Mouse (Mus musculus): ENCODE results near the gene Acacb.

The Acacb gene

DNA sequence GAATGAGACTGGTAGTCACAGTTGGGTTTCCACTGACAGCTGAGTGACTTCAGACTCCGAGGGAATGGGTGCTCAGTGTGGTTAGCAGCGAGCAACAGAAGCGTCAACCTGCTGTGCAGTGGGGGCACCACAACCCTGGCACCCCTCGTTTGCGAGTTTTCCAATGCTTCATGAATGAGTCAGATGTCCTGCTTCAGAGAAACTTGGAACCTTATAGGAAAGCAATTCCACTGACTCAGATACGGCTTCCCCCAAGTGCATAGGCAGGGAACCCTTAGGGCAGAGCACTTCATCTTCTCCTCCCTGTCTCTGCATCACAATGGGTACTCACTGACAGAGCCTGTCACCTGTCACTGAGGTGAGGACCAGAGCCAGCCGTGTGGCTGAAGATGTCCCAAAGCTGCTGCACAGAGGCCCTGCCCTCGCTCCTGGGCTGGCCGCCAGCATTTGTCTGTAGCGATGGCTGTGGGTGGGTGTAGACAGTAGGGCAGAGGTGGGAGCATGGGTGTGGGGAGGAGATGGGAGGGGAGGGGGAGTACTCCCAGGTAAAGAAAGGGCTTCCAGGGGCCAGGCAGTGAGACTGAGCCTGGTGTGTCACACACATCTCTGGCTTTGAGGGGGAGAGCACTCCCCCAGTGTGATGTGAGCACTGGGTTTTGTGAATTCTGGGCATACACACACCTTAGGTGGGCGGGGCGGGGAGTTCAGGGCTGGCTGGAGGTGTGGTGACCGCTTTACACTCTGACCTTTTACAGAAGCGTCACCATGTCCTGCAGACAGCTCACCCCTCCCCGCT lies 8.7 kb upstream of the Acacb start:
- DNase-seq = no peak

DNA sequence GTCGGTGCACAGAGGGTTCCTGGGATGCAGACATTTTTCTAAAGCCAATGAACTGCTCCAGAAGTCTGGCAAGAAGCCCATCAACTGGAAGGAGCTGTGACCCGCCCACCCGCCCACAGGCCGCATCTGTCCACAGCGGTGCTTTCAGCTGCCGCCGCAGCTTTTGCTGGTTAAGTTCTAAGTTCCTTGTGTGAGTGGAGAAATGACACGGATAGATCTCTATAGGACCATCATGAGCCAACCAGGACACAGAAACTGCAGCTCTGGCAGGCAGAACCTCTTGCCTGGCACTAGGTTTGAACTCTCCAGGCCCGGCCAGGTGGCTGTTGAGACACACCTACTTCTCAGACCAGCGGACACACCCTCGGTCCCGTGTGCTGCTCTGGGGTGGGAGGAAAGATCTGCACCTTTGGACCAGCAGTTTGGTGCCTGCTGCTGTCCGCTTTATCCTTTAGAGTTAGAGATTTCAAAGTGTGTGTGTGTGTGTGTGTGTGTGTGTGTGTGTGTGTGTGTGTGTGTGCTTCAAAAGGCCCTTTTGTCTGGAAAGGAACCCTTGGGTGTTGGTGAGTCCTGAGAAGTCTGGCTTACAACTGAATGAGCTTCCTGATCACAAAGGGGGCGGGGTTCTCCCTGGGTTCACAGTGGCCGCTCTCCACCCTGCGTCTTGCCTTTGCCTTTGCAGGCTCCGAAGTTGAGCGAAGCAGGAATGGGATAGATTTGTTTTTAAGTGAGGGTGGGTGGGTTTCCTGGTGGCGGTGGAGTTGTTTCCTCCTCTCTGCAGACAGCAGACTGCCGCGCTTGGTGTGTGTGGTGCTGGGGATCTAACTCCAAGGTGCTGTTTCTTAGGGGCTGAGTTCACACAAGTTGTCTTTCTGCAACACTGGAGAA lies 7.8 kb upstream of the Acacb start:
- DNase-seq = peak; percentile 68

DNA sequence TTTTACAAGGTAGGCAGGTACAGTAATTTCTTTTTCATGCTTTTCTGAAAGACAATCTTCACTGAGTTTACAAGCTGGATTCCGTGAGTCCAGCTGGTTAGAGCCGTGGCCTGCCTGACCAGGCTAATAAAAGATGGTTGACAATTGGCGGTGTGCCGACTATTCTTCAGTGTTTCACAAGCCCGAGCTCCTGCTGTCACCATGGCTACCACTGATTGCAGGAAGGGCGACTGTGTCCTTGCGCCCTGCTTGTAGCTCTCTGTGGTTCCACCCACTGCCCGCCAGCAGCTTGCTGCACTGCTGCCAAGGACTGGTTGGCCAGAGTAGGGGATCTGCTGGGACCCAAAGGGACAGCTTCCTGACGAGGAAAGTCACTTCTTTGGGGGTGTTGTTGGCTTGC lies 7.2 kb upstream of the Acacb start:
- DNase-seq = peak; percentile 94

DNA sequence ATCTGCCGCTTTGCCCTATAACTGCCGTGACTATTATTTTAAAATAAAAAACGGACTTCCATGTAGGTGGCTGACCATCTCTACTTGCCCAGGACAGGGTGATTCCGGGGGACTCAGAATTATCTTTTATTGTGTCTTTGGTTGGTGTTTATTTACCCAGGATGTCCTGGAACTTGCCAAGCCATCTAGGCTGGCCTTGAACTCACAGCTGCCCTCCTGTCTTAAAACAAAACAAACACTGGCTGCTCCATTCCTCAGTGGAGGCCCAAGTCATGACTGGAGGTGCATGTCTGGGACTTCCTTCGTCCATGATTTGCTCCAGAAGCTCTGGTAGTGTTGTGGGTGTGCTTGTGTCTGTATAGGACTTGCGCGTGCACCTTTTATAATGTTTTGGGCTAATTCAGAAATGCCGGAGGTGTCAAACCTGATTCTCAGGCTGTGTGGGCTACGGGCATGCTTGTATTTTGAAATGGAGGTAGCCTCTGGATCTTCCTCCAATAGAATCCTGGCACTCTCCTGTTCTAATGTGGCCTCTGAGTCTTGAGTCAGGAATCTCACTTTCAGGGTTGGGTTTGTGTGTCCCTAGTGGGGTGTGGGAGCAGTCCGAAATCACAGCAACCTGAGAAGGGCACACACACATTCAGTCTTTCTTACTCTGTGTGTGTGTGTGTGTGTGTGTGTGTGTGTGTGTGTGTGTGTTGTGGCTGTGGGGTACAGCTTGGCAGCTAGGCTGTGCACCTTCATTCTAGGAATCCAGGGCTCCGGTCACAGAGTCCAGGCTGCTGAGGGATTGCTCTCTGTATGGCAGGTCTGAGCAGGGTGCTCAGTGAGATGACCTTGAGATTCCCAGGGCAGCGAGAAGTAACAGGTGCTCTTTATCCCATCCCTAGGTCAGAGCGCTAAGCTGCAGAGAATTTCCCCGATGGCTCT lies 973 bp downstream of the Acacb start:
- no peak for DNase-seq

DNA sequence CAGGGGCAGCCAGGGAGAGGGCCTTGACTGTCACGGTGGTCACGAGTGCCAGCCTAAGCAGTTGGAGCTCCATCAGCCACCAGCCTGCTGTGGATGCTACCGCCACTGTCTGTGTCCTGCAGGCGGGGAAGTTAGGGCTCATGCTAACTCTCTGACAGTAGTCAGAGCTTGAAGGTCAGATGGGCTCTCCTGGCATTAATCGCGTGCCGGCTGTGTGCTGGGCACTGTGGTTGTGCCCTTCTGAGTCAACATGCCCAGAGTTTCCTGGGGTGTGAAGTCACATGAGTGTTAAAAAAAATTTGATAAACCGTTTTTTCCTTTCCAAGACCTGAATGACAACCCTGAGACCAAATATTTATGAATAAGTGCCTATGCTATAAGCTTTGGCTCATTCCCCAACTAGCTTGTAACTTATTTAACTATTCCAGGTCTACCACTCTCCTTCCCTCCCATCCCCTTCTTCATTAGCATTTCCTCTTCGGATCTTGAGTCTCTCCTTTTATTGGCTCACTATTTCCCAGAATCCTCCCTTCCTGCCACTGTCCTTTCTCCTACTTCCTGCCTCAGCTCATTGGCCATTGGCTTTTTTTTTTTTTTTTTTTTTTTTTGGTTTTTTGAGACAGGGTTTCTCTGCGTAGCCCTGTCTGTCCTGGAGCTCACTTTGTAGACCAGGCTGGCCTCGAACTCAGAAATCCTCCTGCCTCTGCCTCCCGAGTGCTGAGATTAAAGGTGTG lies 6.2 kb downstream of the Acacb start:
- DNase-seq = no peak

DNA sequence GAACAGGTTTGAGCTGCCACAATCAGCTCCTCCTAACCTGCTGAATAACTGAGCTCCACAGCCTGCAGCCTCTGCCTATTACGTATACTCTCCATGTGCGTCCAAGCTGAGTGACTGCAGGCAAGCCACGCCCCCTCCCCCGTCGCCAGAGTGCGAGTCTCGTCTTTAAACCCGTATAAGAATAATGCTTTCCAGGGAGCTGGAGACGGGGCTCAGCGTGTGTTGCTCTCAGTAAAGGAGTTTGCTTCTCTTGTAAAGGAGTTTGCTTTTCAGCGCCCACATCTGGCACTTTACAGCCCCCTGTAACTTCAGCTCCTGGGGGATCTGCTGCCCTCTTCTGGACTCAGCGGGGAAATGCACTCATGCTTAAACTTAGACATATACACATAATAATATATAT lies 7.2 kb downstream of the Acacb start:
- DNase-seq = no peak

DNA sequence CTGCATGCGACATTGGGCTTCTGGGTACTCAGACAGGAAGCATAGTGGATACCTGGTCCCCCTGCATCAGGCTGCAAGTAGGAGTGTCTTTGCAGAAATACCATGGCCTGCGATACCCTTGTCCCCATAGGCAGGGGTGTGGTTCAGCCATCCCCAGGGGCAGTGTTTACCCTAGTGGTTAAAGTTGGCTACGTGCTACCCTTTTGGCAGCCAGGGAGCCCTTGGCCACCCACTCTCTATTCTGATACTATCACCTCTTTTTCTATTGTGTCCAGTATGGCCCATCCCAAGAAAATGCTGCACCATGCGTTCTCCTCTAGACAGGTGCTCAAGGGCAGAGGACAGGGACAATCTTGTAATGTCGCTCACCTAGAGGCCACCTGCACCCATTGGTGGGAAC lies 8.4 kb downstream of the Acacb start:
- no peak for DNase-seq

DNA sequence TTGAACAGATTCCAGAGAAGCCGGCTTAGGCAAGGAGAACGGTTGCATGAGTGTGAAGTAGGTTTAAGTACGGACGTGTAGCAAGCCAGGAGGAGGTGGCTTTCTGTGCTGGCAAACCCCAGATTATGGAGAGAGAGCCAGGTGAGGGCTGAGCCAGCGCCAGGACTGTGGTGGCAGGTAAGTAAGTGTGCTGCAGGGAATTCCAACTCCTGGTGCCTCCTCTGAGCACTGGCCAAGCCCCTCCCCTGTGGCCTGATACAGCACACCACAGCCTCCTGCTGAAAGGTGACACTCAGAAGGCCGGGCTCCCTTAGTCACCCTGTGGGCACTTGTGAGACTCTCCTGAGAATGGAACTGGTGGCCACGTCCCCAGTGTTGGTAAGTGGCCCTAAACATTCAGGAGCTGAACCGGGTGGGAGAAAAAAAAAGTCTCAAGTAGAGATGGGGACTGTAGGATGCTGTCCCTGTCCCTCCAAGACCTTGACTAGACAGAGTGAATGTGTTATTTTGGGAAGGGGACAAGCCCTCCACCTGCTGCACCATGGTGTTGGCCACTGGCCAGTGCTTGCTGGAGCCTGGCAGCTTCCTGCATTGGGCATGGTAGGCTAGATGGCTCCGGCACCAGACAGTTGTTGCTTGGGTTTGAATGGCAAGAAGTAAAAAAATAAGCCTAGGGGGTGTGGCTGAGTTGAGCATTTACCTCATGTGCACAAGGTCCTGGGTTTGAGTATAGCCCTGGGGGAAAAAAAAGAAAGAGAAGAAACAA lies 9.0 kb downstream of the Acacb start:
- peak; percentile 45 for DNase-seq

DNA sequence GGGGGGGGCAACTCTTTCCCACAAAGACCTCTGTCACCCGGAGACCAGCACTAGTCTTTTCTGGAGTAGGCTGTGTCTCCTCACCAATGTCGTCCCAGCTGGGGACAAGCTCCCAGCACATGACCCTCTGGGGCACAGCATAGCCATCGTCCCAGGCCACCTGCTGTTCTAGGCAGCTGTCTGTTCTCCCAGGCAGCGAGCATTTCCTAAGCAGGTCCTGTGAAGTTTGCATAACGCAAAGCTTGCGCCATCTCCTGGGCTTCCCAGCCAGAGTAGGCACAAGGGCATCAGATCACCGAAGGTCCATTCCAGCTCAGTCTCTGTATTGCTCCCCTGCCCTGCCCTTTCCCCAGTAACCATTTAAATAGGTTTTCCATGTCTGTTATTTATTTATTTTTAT lies 10.9 kb downstream of the Acacb start:
- peak; percentile 36 for DNase-seq

DNA sequence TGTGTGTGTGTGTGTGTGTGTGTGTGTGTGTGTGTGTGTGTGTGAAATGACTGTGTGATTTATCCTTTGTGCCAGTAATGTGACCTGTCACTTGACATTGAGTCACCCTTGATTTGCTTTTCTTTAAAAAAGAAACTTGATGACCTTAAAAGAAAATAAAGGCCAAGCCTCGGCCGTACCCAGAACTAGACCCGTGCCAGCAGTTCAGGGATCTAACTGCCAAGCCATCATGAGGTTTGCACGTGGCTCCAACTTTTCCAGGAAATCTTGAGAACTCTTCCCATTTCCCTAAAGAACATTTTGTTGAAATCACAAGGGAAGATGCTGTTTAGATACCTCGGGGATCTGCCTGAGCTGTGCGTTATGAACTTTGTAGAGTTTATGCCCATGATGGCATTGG lies 15.1 kb downstream of the Acacb start:
- no peak for DNase-seq

DNA sequence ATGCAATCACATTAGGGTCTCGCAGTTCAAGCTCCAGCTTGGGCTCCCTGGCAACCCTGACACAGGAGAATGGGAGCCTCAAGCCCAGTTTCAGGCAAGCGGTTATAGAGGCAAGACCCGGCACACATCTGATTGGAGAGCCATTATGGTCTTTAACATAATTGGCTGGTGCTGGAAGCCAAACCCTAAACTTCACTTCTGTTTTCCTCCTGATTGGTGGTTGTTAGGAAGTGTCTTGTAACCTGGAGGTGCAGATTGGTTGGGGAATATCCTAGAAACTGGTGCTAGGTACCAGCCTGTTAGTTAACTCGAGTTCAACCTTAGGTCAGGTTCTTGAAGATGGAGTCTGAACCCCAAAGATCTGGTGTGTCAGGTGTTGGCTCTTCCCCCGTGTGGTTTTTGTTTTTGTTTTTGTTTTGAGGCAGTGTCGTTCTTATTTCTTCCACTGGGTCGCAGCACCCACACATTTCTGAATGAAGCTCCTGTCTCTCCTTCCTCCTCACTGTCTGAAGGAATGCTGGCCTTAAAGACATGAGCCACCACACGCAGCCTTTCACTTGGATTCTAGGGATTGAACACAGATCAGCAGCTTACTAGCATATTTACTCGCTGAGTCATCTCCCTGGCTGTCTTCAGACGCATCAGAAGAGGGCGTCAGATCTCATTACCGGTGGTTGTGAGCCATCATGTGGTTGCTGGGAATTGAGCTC lies 15.9 kb downstream of the Acacb start:
- DNase-seq = no peak

DNA sequence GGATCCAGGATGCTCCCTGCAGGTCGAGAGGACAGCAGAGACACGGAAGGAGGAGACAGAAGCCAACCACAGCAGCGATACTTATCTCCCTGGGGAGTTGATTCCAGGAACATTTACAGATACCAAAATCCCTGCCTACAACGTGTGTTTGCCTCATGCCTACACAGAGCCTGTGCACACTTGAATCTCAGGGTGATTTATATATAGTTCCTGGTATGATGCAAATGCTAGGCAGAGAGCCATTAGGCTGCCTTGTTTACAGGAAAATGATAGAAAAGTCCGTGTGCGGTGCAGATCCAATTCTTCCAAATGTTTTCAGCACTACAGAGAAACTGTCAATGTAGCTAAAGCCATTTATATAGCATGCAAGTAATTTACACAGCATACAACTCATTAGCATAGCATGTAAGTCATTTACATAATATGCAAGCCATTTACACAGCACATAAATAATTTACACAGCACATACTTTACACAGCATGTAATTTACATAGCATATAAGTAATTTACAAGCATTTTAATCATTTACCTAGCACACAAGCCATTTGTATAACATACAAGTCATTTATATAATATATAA lies 16.9 kb downstream of the Acacb start:
- no peak for DNase-seq

DNA sequence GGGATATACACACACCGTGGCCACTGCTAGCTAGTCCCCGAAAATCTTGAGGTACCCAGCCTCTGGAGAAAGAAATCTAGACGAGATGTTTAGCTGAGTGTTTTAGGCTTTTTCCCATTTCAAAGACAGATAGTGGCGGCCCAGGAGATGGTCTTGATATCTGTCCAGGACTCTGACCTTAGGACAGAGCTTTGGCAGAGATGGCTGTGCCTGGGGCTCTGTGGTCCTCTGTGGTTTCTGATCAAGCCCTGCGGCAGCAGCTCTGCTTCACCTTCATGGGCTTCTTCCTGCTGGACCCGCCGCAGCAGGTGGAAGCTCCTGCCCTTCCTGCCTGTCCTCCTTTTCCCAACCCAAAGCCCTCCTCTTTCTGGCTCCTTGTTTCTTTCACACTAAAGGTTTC lies 24.0 kb downstream of the Acacb start:
- no peak for DNase-seq

DNA sequence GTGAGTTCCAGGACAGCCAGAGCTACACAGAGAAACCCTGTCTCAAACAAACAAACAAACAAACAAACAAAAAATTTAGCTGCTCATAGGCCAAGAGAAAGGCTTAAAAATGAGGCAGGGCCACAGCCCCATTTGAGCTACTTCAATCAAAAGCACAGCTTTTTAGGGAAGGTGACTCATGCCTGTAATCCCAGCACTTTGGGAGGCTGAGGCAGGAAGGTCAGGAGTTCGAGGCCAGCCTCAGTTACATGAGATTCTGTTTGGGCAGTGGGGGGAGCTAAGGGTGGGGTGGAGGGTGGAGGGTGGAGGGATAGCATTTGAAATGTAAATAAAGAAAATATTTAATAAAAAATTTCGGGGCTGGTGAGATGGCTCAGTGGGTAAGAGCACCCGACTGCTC lies 26.6 kb downstream of the Acacb start:
- no peak for DNase-seq

DNA sequence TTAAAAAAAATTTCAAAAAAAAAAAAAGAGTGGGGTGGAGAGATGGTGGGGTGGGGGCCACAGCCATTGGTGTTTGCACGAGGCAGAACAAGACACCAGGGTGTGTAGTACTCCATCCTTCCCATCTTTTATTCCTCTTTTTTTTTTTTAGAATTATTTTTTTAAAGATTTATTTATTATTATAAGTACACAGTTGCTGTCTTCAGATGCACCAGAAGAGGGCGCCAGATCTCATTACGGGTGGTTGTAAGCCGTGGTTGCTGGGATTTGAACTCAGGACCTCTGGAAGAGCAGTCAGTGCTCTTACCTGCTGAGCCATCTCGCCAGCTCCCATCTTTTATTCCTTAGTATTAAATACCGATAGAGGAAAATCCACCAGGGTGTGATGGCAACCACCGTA lies 27.1 kb downstream of the Acacb start:
- DNase-seq = no peak

DNA sequence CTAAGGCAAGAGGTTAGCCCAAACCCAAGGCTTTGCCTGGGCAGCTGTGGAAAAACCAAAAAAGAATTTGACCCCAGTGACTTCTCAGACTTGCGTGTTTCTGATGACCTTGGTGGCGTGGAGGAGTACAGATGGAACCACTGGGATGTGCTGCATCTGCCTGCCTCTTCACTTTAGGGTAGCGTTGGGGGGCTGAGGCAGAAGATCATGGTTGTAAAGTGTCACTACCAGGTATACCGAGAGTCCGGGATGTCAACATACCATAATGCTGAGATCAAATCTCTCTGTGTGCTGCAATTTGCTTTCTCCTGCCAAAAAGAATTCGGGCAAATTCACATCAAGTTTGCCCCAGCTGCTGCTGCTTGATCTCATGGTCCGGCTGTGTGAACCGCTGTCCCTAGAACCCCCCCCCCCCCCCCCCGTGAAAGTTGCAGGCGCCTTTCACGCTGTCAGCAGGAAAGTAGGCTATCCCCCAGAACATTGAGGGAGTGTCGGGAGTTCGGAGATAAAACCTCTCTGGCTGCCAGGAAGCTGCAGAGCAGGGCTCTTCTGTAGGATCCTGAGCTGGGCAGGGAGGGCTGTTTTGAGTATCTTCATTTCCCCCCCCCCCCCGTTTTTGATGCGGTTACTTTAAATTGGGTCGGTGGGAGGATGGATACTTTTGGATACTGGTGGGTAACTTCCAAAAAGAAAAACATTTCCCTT lies 27.7 kb downstream of the Acacb start:
- DNase-seq = no peak

DNA sequence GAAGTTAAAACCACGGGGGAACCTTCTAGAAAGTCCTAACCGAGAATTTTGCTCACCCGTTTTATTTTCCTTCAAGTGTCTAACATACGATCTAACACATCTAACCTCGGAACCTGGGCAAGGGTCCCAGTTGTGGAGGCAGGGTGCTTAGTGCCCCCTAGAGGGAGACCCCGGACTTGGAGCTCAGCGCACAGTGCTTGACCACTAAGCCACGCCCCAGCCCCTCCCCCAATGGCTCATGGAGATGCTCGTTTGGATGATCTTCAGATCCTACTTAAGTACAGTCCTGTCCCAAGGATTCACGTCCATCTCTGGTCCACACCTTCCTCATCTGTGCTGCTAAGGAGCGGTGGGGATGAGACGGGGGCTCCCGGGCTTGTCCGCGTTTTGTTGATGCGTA lies 28.3 kb downstream of the Acacb start:
- peak; percentile 68 for DNase-seq

DNA sequence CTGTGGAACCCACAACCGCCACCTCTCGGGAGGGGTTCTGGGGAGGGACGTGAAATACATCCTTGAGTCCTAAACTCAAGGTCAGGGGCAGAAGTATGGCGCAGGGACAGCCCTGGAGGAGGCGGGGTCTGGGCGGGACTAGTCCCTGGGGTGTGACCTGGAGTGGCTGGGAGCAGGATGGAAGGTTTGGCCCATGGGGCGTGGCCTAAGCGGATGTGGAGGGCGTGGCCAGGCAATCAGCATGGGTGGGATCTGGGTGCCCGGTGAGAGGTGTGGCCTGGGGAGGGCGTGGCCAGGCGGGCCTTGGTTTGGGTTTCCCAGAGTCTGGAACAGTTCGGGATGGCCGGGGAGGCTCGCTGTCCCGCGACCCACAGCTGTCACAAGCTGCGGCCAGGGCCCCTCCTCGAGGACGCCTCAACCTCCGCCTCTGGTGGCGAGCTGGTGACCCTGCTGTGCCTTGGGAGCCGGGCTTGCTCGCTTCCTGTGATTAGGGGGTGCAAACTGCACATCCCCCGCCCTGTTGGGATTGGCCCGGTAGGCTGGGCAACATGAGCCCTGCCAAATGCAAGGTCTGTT lies 29.3 kb downstream of the Acacb start:
- peak; percentile 99 for DNase-seq

All from lung, postnatal 10 days (tissue).